Mouse (Mus musculus) limb, embryonic 14.5 days (tissue): ENCODE results near the gene Itga3. TPM values are rescaled to one million over a fixed set of nuclear protein-coding genes. Genes with fewer than 3 reads are reported as not detected.
A peak's percentile ranks its signal among the peaks of the same experiment; 100 is the strongest.

Source experiments
- ATAC-seq: fragments of 200-750 bp; cut with Nextera tagmentation; 2 replicates; pipeline ENCODE4 v1.8.0; 2017; ENCODE audit warnings: low read depth, moderate number of reproducible peaks, moderate TSS enrichment; ENCODE audit not compliant: low FRiP score
- DNase-seq: peaks from one replicate; pipeline ENCODE4 v3.0.0-alpha.2; 2015; ENCODE audit warnings: low spot score
- H3K27ac ChIP-seq: fragments of 300-500 bp; sonication (generic); replicated peaks from 2 replicates; pipeline ENCODE4 v1.5.1; 2014; ENCODE audit warnings: low read depth, mild to moderate bottlenecking, low read length, moderate library complexity, mixed read lengths
- H3K27me3 ChIP-seq: fragments of 300-500 bp; sonication (generic); 2 replicates; pipeline ENCODE4 v1.6.1; 2014; ENCODE audit warnings: low read length, mixed read lengths; ENCODE audit not compliant: control insufficient read depth, insufficient read depth
- H3K36me3 ChIP-seq: fragments of 300-500 bp; sonication (generic); 2 replicates; pipeline ENCODE4 v1.6.1; 2014; ENCODE audit warnings: mild to moderate bottlenecking, low read length, moderate library complexity, mixed read lengths; ENCODE audit not compliant: control insufficient read depth, insufficient read depth
- H3K4me1 ChIP-seq: fragments of 300-500 bp; sonication (generic); 2 replicates; pipeline ENCODE4 v1.6.1; 2014; ENCODE audit warnings: antibody characterized with exemption, low read length, mixed read lengths; ENCODE audit not compliant: control insufficient read depth, insufficient read depth
- H3K4me2 ChIP-seq: fragments of 300-500 bp; sonication (generic); replicated peaks from 2 replicates; pipeline ENCODE4 v1.6.1; 2014; ENCODE audit warnings: low read depth, mild to moderate bottlenecking, low read length, moderate library complexity; ENCODE audit not compliant: severe bottlenecking
- H3K4me3 ChIP-seq: fragments of 300-500 bp; sonication (generic); replicated peaks from 2 replicates; pipeline ENCODE4 v1.5.1; 2014; ENCODE audit warnings: low read length
- H3K9ac ChIP-seq: fragments of 300-500 bp; sonication (generic); 2 replicates; pipeline ENCODE4 v1.6.1; 2014; ENCODE audit warnings: mild to moderate bottlenecking, low read depth, low read length, moderate library complexity; ENCODE audit not compliant: severe bottlenecking
- H3K9me3 ChIP-seq: fragments of 300-500 bp; sonication (generic); 2 replicates; pipeline ENCODE4 v1.6.1; 2016; ENCODE audit warnings: low read length; ENCODE audit not compliant: control insufficient read depth
- POLR2A ChIP-seq: fragments of 200-500 bp; IDR thresholded peaks from 2 replicates; pipeline ENCODE4 v1.8.0; 2012; ENCODE audit warnings: inconsistent platforms, mild to moderate bottlenecking, moderate library complexity, borderline replicate concordance; ENCODE audit not compliant: insufficient read depth, insufficient read length; ENCODE audit errors: extremely low read depth
- WGBS: fragments of 180-500 bp; shearing (Covaris S2); extraction: QIAGEN DNeasy Blood & Tissue Kit; methylation state at CpG from one replicate; pipeline ENCODE4 v1.1.7; 2014; 5-methylcytosine and 5-hydroxymethylcytosine counted together
- polyA plus RNA-seq, 2 experiments: library from polyadenylated mRNA; depleted of rRNA in 1 of 2; stranded (reverse) in 1 of 2; unstranded in 1 of 2; fragments of >200 nt; fragmentation: Nextera tagmentation in 1 of 2; extraction: Ambion mirVana in 1 of 2; gene quantifications; 2 replicates each; pipeline versions ENCODE4 v1.2.1 to v1.2.3; 2012 to 2014

Itga3 gene
- polyA plus RNA-seq, 2 experiments, result 8.6 to 12.7 TPM

GRCm38 (mm10) chr11:95041139-95041609 lies 35.4 kb downstream of the Itga3 start, which contains the start of gene Pdk2:
Pdk2 (minus strand) TSS chr11:95041354.
- H3K9me3 ChIP-seq, result no peaks in the 10 kb centered on the region
- WGBS, result under 1% methylated on average over 41 of the region's 41 CpGs
- H3K4me3 ChIP-seq, result peak within 1 kb of the TSS; percentile 79
- peak within 1 kb of the TSS; percentile 70 for H3K27ac ChIP-seq
- no peaks in the 10 kb centered on the region for H3K27me3 ChIP-seq
- TF ChIP-seq POLR2A, result no peak
- H3K36me3 ChIP-seq, result peaks cover 16% of the 10 kb centered on the region
- H3K9ac ChIP-seq, result peak within 1 kb of the TSS; percentile 74
- H3K4me1 ChIP-seq, result peaks cover 12% of the 10 kb centered on the region
- DNase-seq (peak; percentile 95), ATAC-seq (peak; percentile 98)
- H3K4me2 ChIP-seq, result peak within 1 kb of the TSS; percentile 91

GRCm38 (mm10) chr11:95040491-95041138 lies 36.0 kb downstream of the Itga3 start:
- no peaks in the 10 kb centered on the region for H3K27me3 ChIP-seq
- H3K27ac ChIP-seq, result peak overlapping the region; percentile 70
- peak overlapping the region; percentile 79 for H3K4me3 ChIP-seq
- H3K4me2 ChIP-seq, result peak overlapping the region; percentile 91
- DNase-seq, result no peak
- no peak for TF ChIP-seq POLR2A
- H3K36me3 ChIP-seq, result peaks cover 16% of the 10 kb centered on the region
- H3K9ac ChIP-seq, result peak overlapping the region; percentile 74
- peak; percentile 10; the same call in 1 of the 2 replicates for ATAC-seq
- H3K9me3 ChIP-seq, result no peaks in the 10 kb centered on the region
- peaks cover 12% of the 10 kb centered on the region for H3K4me1 ChIP-seq
- WGBS, result 1% methylated on average over 20 of the region's 20 CpGs

GRCm38 (mm10) chr11:95039766-95040165 lies 36.8 kb downstream of the Itga3 start:
- peaks cover 12% of the 10 kb centered on the region for H3K4me1 ChIP-seq
- H3K4me3 ChIP-seq, result peak overlapping the region; percentile 79
- 89% methylated on average over 4 of the region's 4 CpGs for WGBS
- TF ChIP-seq POLR2A, result no peak
- peaks cover 16% of the 10 kb centered on the region for H3K36me3 ChIP-seq
- no peak overlapping the region for H3K27ac ChIP-seq
- H3K27me3 ChIP-seq, result no peaks in the 10 kb centered on the region
- no peaks in the 10 kb centered on the region for H3K9me3 ChIP-seq
- peak overlapping the region; percentile 91; the same call in 1 of the 2 replicates for H3K4me2 ChIP-seq
- ATAC-seq, result no peak
- no peak for DNase-seq
- H3K9ac ChIP-seq, result 0 out of 2 replicates have a peak overlapping the region, but pooled peaks have one; percentile 74

- Histone ChIP-seq H3K9ac (no peak overlapping the region), H3K27me3 (no peaks in the 10 kb centered on the region), H3K4me1 (peaks cover 12% of the 10 kb centered on the region), H3K4me2 (no peak overlapping the region), H3K4me3 (no peak overlapping the region), H3K36me3 (peaks cover 16% of the 10 kb centered on the region), H3K27ac (no peak overlapping the region), H3K9me3 (no peaks in the 10 kb centered on the region)
- no peak for ATAC-seq
- 85% methylated on average over 13 of the region's 13 CpGs for WGBS
- TF ChIP-seq POLR2A, result no peak
- DNase-seq, result no peak
These were observed 37.6 kb downstream of the Itga3 start for GRCm38 (mm10) chr11:95038818-95039655.

GRCm38 (mm10) chr11:95038156-95038817 lies 38.3 kb downstream of the Itga3 start:
- peaks cover 16% of the 10 kb centered on the region for H3K36me3 ChIP-seq
- no peaks in the 10 kb centered on the region for H3K27me3 ChIP-seq
- H3K9me3 ChIP-seq, result no peaks in the 10 kb centered on the region
- no peak for ATAC-seq
- no peak for DNase-seq
- WGBS, result 81% methylated on average over 14 of the region's 14 CpGs
- no peak overlapping the region for H3K4me3 ChIP-seq
- H3K9ac ChIP-seq, result no peak overlapping the region
- no peak for TF ChIP-seq POLR2A
- H3K27ac ChIP-seq, result no peak overlapping the region
- H3K4me2 ChIP-seq, result no peak overlapping the region
- peaks cover 12% of the 10 kb centered on the region for H3K4me1 ChIP-seq
